Comparison of ENCODE assay signal across 24 mouse cellular contexts in the genomic region with DNA sequence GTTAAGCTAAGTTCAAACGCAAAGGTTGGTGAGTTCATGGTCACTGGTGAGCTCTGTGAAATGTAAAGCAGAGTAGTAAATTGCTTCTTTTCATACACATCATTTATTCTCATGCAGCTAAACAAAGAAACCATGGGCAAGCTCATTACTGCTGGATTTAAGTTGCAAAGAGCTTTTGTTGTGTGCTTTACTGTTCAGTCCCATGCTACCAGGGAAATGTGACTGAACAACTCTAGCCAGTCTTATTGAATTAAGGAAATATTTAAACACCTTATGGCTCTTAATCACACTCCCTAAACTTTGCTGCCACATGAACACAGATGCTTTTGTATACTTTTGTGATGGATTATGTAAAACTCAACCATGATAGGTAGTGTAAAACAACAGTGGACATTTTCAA.
DNase-seq lines count a peak whose midpoint lies in the region; ATAC-seq and TF ChIP-seq lines count a peak whose summit lies in the region.
"Had no signal": no experiment of that assay in that cellular context is flagged by ENCODE, and none has a peak within 500 bp of the region (broad histone marks: within the 10 kb centered on the region; RNA-seq: fewer than 3 reads in every experiment).

No protein-coding gene starts in this region.

- no peak overlapping the region for H3K27ac ChIP-seq in forebrain, embryonic 12.5 days
- no peak overlapping the region for H3K27ac ChIP-seq in forebrain, postnatal 0 days (ENCODE audit: low read depth, low read length)
- H3K27ac ChIP-seq in midbrain, embryonic 12.5 days (replicated peaks) = no peak overlapping the region
- no peak overlapping the region for H3K27ac ChIP-seq in midbrain, embryonic 15.5 days
- H3K27ac ChIP-seq: embryonic facial prominence, embryonic 13.5 days; hindbrain, embryonic 12.5 days; layer of hippocampus, adult 2 months; liver, embryonic 13.5 days; stomach, postnatal 0 days had no signal

- no peaks in the 10 kb centered on the region for H3K9me3 ChIP-seq in forebrain, embryonic 12.5 days
- H3K9me3 ChIP-seq in forebrain, postnatal 0 days (ENCODE audit: low read length) = no peaks in the 10 kb centered on the region
- H3K9me3 ChIP-seq in midbrain, embryonic 12.5 days = no peaks in the 10 kb centered on the region
- H3K9me3 ChIP-seq in midbrain, embryonic 15.5 days = no peaks in the 10 kb centered on the region
- H3K9me3 ChIP-seq: embryonic facial prominence, embryonic 13.5 days; heart, embryonic 12.5 days; hindbrain, embryonic 12.5 days; liver, embryonic 13.5 days had no signal

- no peak overlapping the region for H3K4me3 ChIP-seq in forebrain, embryonic 12.5 days (replicated peaks)
- no peak overlapping the region for H3K4me3 ChIP-seq in forebrain, postnatal 0 days (ENCODE audit: low read depth, low read length)
- H3K4me3 ChIP-seq in midbrain, embryonic 12.5 days = no peak overlapping the region
- no peak overlapping the region for H3K4me3 ChIP-seq in midbrain, embryonic 15.5 days
- H3K4me3 ChIP-seq: embryonic facial prominence, embryonic 13.5 days; heart, embryonic 12.5 days; hindbrain, embryonic 12.5 days; layer of hippocampus, adult 2 months; liver, embryonic 13.5 days had no signal

- 8% methylated on average over 1 of the region's 1 CpGs for WGBS in forebrain, embryonic 12.5 days
- WGBS in forebrain, postnatal 0 days = 5% methylated on average over 1 of the region's 1 CpGs
- WGBS in midbrain, embryonic 12.5 days = 24% methylated on average over 1 of the region's 1 CpGs
- 44% methylated on average over 1 of the region's 1 CpGs for WGBS in midbrain, embryonic 15.5 days

- no peak overlapping the region for H3K4me2 ChIP-seq in forebrain, embryonic 12.5 days
- H3K4me2 ChIP-seq in forebrain, postnatal 0 days (ENCODE audit: low read depth) = no peak overlapping the region
- H3K4me2 ChIP-seq in midbrain, embryonic 12.5 days (replicated peaks) = no peak overlapping the region
- no peak overlapping the region for H3K4me2 ChIP-seq in midbrain, embryonic 15.5 days
- H3K4me2 ChIP-seq: embryonic facial prominence, embryonic 13.5 days; heart, embryonic 12.5 days; hindbrain, embryonic 12.5 days; liver, embryonic 13.5 days had no signal

- no peaks in the 10 kb centered on the region for H3K4me1 ChIP-seq in forebrain, embryonic 12.5 days
- H3K4me1 ChIP-seq in forebrain, postnatal 0 days (ENCODE audit: insufficient read depth) = no peaks in the 10 kb centered on the region
- 0 out of 2 replicates have a peak, but pooled peaks cover 2% of the 10 kb centered on the region for H3K4me1 ChIP-seq in midbrain, embryonic 12.5 days
- H3K4me1 ChIP-seq in midbrain, embryonic 15.5 days = no peaks in the 10 kb centered on the region
- H3K4me1 ChIP-seq: embryonic facial prominence, embryonic 13.5 days; heart, embryonic 12.5 days; hindbrain, embryonic 12.5 days; liver, embryonic 13.5 days had no signal

- H3K36me3 ChIP-seq in forebrain, embryonic 12.5 days (replicated peaks) = no peaks in the 10 kb centered on the region
- no peaks in the 10 kb centered on the region for H3K36me3 ChIP-seq in forebrain, postnatal 0 days (ENCODE audit: insufficient read depth)
- no peaks in the 10 kb centered on the region for H3K36me3 ChIP-seq in midbrain, embryonic 12.5 days
- no peaks in the 10 kb centered on the region for H3K36me3 ChIP-seq in midbrain, embryonic 15.5 days (replicated peaks)
- H3K36me3 ChIP-seq: embryonic facial prominence, embryonic 13.5 days; heart, embryonic 12.5 days; hindbrain, embryonic 12.5 days; liver, embryonic 13.5 days had no signal

- no peak for TF ChIP-seq CTCF in forebrain, postnatal 0 days (IDR thresholded peaks at IDR 0.05; ENCODE audit: low read depth)

- H3K9ac ChIP-seq in forebrain, embryonic 12.5 days = no peak overlapping the region
- H3K9ac ChIP-seq in forebrain, postnatal 0 days = no peak overlapping the region
- no peak overlapping the region for H3K9ac ChIP-seq in midbrain, embryonic 12.5 days (replicated peaks)
- no peak overlapping the region for H3K9ac ChIP-seq in midbrain, embryonic 15.5 days
- H3K9ac ChIP-seq: embryonic facial prominence, embryonic 13.5 days; heart, embryonic 12.5 days; hindbrain, embryonic 12.5 days; liver, embryonic 13.5 days had no signal

- no peak for DNase-seq in forebrain, postnatal 0 days
- DNase-seq in embryo, embryonic 10.5 days (ENCODE audit: low spot score) = peak; percentile 17
- peak; percentile 66 for DNase-seq in retina, embryonic 14.5 days (ENCODE audit: low spot score)
- DNase-seq in layer of hippocampus, adult 9-11 months = no peak
- DNase-seq: adrenal gland, postnatal 25 days; cerebellum, adult 9-10 months; gastrocnemius, postnatal 10 days; heart, postnatal 10 days; kidney, postnatal 25 days; layer of hippocampus, postnatal 36 days; liver, embryonic 13.5 days; lung, adult 2 months; lung, postnatal 14 days; right cerebral cortex, postnatal 14 days; thymus, adult 2 months had no signal

- H3K27me3 ChIP-seq in forebrain, embryonic 12.5 days = no peaks in the 10 kb centered on the region
- H3K27me3 ChIP-seq in forebrain, postnatal 0 days (ENCODE audit: insufficient read depth, low read length) = no peaks in the 10 kb centered on the region
- no peaks in the 10 kb centered on the region for H3K27me3 ChIP-seq in midbrain, embryonic 12.5 days
- no peaks in the 10 kb centered on the region for H3K27me3 ChIP-seq in midbrain, embryonic 15.5 days (replicated peaks)
- H3K27me3 ChIP-seq: embryonic facial prominence, embryonic 13.5 days; heart, embryonic 12.5 days; hindbrain, embryonic 12.5 days; liver, embryonic 13.5 days had no signal

- ATAC-seq in forebrain, embryonic 12.5 days (ENCODE audit: low FRiP score) = peak; percentile 75
- ATAC-seq in forebrain, postnatal 0 days = no peak
- peak; percentile 78 for ATAC-seq in midbrain, embryonic 12.5 days (ENCODE audit: low FRiP score, low read depth)
- no peak for ATAC-seq in midbrain, embryonic 15.5 days (replicated peaks)
- ATAC-seq: intestine, postnatal 0 days had no signal

Comparison
In these comparisons a context has a peak if more than half of its experiments do, and no peak if none do; other contexts are left out.
1. ATAC-seq: peak in forebrain, embryonic 12.5 days (single experiment) and midbrain, embryonic 12.5 days (single experiment); none in forebrain, postnatal 0 days (single experiment) and midbrain, embryonic 15.5 days (single experiment).
2. DNase-seq: peak in embryo, embryonic 10.5 days (single experiment) and retina, embryonic 14.5 days (single experiment); none in forebrain, postnatal 0 days (single experiment) and layer of hippocampus, adult 9-11 months (single experiment).